Mouse (Mus musculus) heart, adult 2 months (tissue): ENCODE results near the gene Ppp1r13l.

Experiments
- CTCF ChIP-seq: fragments of 200-600 bp; IDR thresholded peaks from 2 replicates; pipeline ENCODE4 v1.8.1; 2022; ENCODE audit warnings: antibody characterized with exemption, mild to moderate bottlenecking, moderate library complexity
- EP300 ChIP-seq: fragments of 200-500 bp; IDR thresholded peaks from 2 replicates; pipeline ENCODE4 v1.6.1; 2011; ENCODE audit warnings: low read depth, low read length, control low read depth; ENCODE audit not compliant: insufficient read depth
- POLR2A ChIP-seq: fragments of 200-500 bp; IDR thresholded peaks from 2 replicates; pipeline ENCODE4 v1.6.1; 2011; ENCODE audit warnings: mild to moderate bottlenecking, low read depth, low read length, control low read depth; ENCODE audit not compliant: insufficient read depth

DNA sequence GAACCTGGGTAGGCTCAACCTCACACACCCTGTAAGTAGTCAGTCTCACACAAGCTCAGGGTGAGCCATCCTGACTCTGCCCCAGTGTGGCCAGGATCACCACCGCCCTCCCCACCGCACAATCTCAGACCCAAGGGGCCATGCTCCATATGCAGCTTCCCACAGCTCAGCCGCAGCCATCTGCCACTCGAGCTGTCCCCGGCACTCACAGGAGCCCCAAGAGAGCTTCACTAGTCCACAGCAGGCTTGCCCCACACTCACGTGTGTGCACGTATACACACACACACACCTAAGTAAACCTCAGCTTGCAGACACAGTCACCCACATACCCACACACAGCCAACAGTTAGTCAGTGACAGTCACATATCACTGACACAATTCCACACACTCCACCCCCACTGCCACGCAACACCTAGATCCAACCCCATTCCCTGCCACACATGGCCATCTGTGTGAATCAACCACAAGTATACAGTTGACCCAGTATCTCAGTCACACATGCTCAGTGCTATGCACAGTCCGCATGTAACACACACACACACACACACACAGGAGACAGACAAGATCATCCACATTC, 43.1 kb downstream of the Ppp1r13l start:
- TF ChIP-seq CTCF = no peak
- no peak for TF ChIP-seq POLR2A
- TF ChIP-seq EP300 = no peak
